Mouse (Mus musculus): Measurements from ENCODE around the gene Col24a1.

DNA sequence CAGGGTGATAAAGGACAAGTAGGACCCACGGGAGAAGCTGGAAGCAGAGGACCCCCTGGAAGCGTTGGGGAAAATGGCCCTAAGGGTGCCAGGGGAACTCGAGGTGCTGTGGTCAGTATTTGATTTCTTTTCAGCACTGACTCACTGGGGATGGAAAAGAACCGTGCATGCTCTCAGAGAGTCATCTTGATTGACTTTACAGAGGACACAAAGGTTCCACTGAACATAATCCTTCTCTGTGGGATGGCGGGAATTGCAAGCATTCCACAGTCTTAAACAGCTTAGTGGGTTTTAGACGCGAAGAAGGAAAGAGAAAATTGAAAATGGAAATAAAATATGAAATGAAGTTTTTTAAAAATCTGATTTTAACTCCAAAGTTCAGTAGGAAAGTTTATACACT, 181.9 kb downstream of the Col24a1 start:
- TF ChIP-seq POLR2A (IDR thresholded peaks at IDR 0.05; ENCODE audit: extremely low read depth, insufficient read depth, low read length) (no peak), CTCF (IDR thresholded peaks at IDR 0.05; ENCODE audit: extremely low read depth, insufficient read depth, low read length) (no peak)
